Mouse (Mus musculus): ENCODE results near the gene Mymk. TPM values are rescaled to one million over a fixed set of nuclear protein-coding genes. Genes with fewer than 3 reads are reported as not detected.

Gene Mymk
- 2.5 and 3.4 TPM in 2 replicates for polyA plus RNA-seq (2015; fragmentation: Nextera tagmentation; extraction: Ambion mirVana)

GRCm38 (mm10) chr2:27071978-27072377 lies at the start of gene Mymk:
Mymk (minus strand) TSS chr2:27072179.
- Histone ChIP-seq H3K36me3 (no peaks in the 10 kb centered on the region), H3K27me3 (replicated peaks) (no peaks in the 10 kb centered on the region), H3K4me3 (replicated peaks) (no peak within 1 kb of the TSS), H3K4me1 (0 out of 2 replicates have a peak, but pooled peaks cover 11% of the 10 kb centered on the region), H3K27ac (replicated peaks) (no peak within 1 kb of the TSS), H3K9me3 (replicated peaks) (no peaks in the 10 kb centered on the region), H3K4me2 (no peak within 1 kb of the TSS), H3K9ac (replicated peaks) (no peak within 1 kb of the TSS)
- 76% methylated on average over 2 of the region's 2 CpGs for WGBS
- ATAC-seq (ENCODE audit: low FRiP score) = no peak

GRCm38 (mm10) chr2:27120241-27120641 lies 48.3 kb upstream of the Mymk start:
- no peak overlapping the region for H3K4me3 ChIP-seq (replicated peaks)
- H3K4me2 ChIP-seq = no peak overlapping the region
- H3K27me3 ChIP-seq (replicated peaks) = 0 out of 2 replicates have a peak, but pooled peaks cover 2% of the 10 kb centered on the region
- no peak for ATAC-seq (ENCODE audit: low FRiP score)
- no peaks in the 10 kb centered on the region for H3K9me3 ChIP-seq (replicated peaks)
- H3K27ac ChIP-seq (replicated peaks) = no peak overlapping the region
- peaks cover 41% of the 10 kb centered on the region for H3K4me1 ChIP-seq
- no peak overlapping the region for H3K9ac ChIP-seq (replicated peaks)
- H3K36me3 ChIP-seq = no peaks in the 10 kb centered on the region
- WGBS = 56% methylated on average over 8 of the region's 8 CpGs

- ATAC-seq (ENCODE audit: low FRiP score) = no peak
- H3K9me3 ChIP-seq (replicated peaks) = no peaks in the 10 kb centered on the region
- H3K9ac ChIP-seq (replicated peaks) = no peak overlapping the region
- no peak overlapping the region for H3K4me3 ChIP-seq (replicated peaks)
- no peaks in the 10 kb centered on the region for H3K36me3 ChIP-seq
- H3K4me2 ChIP-seq = no peak overlapping the region
- 83% methylated on average over 2 of the region's 2 CpGs for WGBS
- H3K4me1 ChIP-seq = peaks cover 41% of the 10 kb centered on the region
- H3K27ac ChIP-seq (replicated peaks) = no peak overlapping the region
- H3K27me3 ChIP-seq (replicated peaks) = 0 out of 2 replicates have a peak, but pooled peaks cover 2% of the 10 kb centered on the region
Measured at GRCm38 (mm10) chr2:27119766-27120165, 47.8 kb upstream of the Mymk start.

- Histone ChIP-seq H3K4me1 (peaks cover 41% of the 10 kb centered on the region), H3K27ac (replicated peaks) (no peak overlapping the region), H3K9me3 (replicated peaks) (no peaks in the 10 kb centered on the region), H3K36me3 (no peaks in the 10 kb centered on the region), H3K4me2 (no peak overlapping the region), H3K27me3 (replicated peaks) (no peaks in the 10 kb centered on the region), H3K4me3 (replicated peaks) (no peak overlapping the region), H3K9ac (replicated peaks) (no peak overlapping the region)
- 50% methylated on average over 4 of the region's 4 CpGs for whole genome bisulfite sequencing
- no peak for ATAC-seq (ENCODE audit: low FRiP score)
Measured at GRCm38 (mm10) chr2:27118452-27118851, 46.5 kb upstream of the Mymk start.

- no peaks in the 10 kb centered on the region for H3K9me3 ChIP-seq (replicated peaks)
- no peak for ATAC-seq (ENCODE audit: low FRiP score)
- no peak overlapping the region for H3K27ac ChIP-seq (replicated peaks)
- no peak overlapping the region for H3K9ac ChIP-seq (replicated peaks)
- H3K4me1 ChIP-seq = peaks cover 5% of the 10 kb centered on the region; the same call in 1 of the 2 replicates
- H3K4me2 ChIP-seq = no peak overlapping the region
- H3K36me3 ChIP-seq = no peaks in the 10 kb centered on the region
- H3K27me3 ChIP-seq (replicated peaks) = no peaks in the 10 kb centered on the region
- 92% methylated on average over 10 of the region's 10 CpGs for WGBS
- no peak overlapping the region for H3K4me3 ChIP-seq (replicated peaks)
Measured at GRCm38 (mm10) chr2:27114169-27114568, 42.2 kb upstream of the Mymk start.

- Histone ChIP-seq H3K9me3 (replicated peaks) (no peaks in the 10 kb centered on the region), H3K27me3 (replicated peaks) (no peaks in the 10 kb centered on the region), H3K4me1 (no peaks in the 10 kb centered on the region), H3K27ac (replicated peaks) (no peak overlapping the region), H3K4me2 (no peak overlapping the region), H3K36me3 (no peaks in the 10 kb centered on the region), H3K4me3 (replicated peaks) (no peak overlapping the region), H3K9ac (replicated peaks) (no peak overlapping the region)
- WGBS = 83% methylated on average over 20 of the region's 20 CpGs
- no peak for ATAC-seq (ENCODE audit: low FRiP score)
Measured at GRCm38 (mm10) chr2:27112585-27112984, 40.6 kb upstream of the Mymk start.

GRCm38 (mm10) chr2:27109052-27109451 lies 37.1 kb upstream of the Mymk start:
- Histone ChIP-seq H3K4me2 (no peak overlapping the region), H3K27me3 (replicated peaks) (no peaks in the 10 kb centered on the region), H3K9me3 (replicated peaks) (no peaks in the 10 kb centered on the region), H3K9ac (replicated peaks) (no peak overlapping the region), H3K27ac (replicated peaks) (no peak overlapping the region), H3K36me3 (no peaks in the 10 kb centered on the region), H3K4me1 (peaks cover 2% of the 10 kb centered on the region), H3K4me3 (replicated peaks) (no peak overlapping the region)
- WGBS = 72% methylated on average over 5 of the region's 5 CpGs
- ATAC-seq (ENCODE audit: low FRiP score) = no peak

GRCm38 (mm10) chr2:27108144-27108543 lies 36.2 kb upstream of the Mymk start:
- ATAC-seq (ENCODE audit: low FRiP score) = no peak
- Histone ChIP-seq H3K36me3 (no peaks in the 10 kb centered on the region), H3K9me3 (replicated peaks) (no peaks in the 10 kb centered on the region), H3K4me3 (replicated peaks) (no peak overlapping the region), H3K4me2 (no peak overlapping the region), H3K9ac (replicated peaks) (no peak overlapping the region), H3K27ac (replicated peaks) (no peak overlapping the region), H3K27me3 (replicated peaks) (no peaks in the 10 kb centered on the region), H3K4me1 (peaks cover 9% of the 10 kb centered on the region)
- WGBS = 73% methylated on average over 2 of the region's 2 CpGs

GRCm38 (mm10) chr2:27106816-27107215 lies 34.8 kb upstream of the Mymk start:
- Histone ChIP-seq H3K27me3 (replicated peaks) (no peaks in the 10 kb centered on the region), H3K36me3 (no peaks in the 10 kb centered on the region), H3K4me1 (peaks cover 9% of the 10 kb centered on the region), H3K9me3 (replicated peaks) (no peaks in the 10 kb centered on the region), H3K9ac (replicated peaks) (no peak overlapping the region), H3K4me3 (replicated peaks) (no peak overlapping the region), H3K4me2 (no peak overlapping the region), H3K27ac (replicated peaks) (no peak overlapping the region)
- no peak for ATAC-seq (ENCODE audit: low FRiP score)
- WGBS = 60% methylated on average over 3 of the region's 3 CpGs

- no peak overlapping the region for H3K27ac ChIP-seq (replicated peaks)
- H3K9me3 ChIP-seq (replicated peaks) = no peaks in the 10 kb centered on the region
- no peak overlapping the region for H3K4me2 ChIP-seq
- ATAC-seq (ENCODE audit: low FRiP score) = no peak
- H3K36me3 ChIP-seq = no peaks in the 10 kb centered on the region
- no peak overlapping the region for H3K9ac ChIP-seq (replicated peaks)
- no peaks in the 10 kb centered on the region for H3K27me3 ChIP-seq (replicated peaks)
- peaks cover 10% of the 10 kb centered on the region for H3K4me1 ChIP-seq
- no peak overlapping the region for H3K4me3 ChIP-seq (replicated peaks)
- 45% methylated on average over 7 of the region's 7 CpGs for WGBS
Measured at GRCm38 (mm10) chr2:27103554-27103953, 31.6 kb upstream of the Mymk start.

- Histone ChIP-seq H3K27me3 (replicated peaks) (no peaks in the 10 kb centered on the region), H3K27ac (replicated peaks) (peak overlapping the region; percentile 71), H3K9me3 (replicated peaks) (no peaks in the 10 kb centered on the region), H3K9ac (replicated peaks) (no peak overlapping the region), H3K4me3 (replicated peaks) (no peak overlapping the region), H3K4me1 (peaks cover 23% of the 10 kb centered on the region), H3K36me3 (no peaks in the 10 kb centered on the region), H3K4me2 (no peak overlapping the region)
- 9% methylated on average over 6 of the region's 6 CpGs for WGBS
- ATAC-seq (ENCODE audit: low FRiP score) = no peak
Measured at GRCm38 (mm10) chr2:27097776-27098175, 25.8 kb upstream of the Mymk start.

GRCm38 (mm10) chr2:27097241-27097656 lies 25.3 kb upstream of the Mymk start:
- H3K36me3 ChIP-seq = no peaks in the 10 kb centered on the region
- H3K27me3 ChIP-seq (replicated peaks) = no peaks in the 10 kb centered on the region
- H3K9ac ChIP-seq (replicated peaks) = no peak overlapping the region
- H3K4me2 ChIP-seq = no peak overlapping the region
- WGBS = 26% methylated on average over 6 of the region's 6 CpGs
- ATAC-seq (ENCODE audit: low FRiP score) = peak; percentile 71
- H3K4me1 ChIP-seq = peaks cover 23% of the 10 kb centered on the region
- H3K9me3 ChIP-seq (replicated peaks) = no peaks in the 10 kb centered on the region
- H3K27ac ChIP-seq (replicated peaks) = peak overlapping the region; percentile 71
- no peak overlapping the region for H3K4me3 ChIP-seq (replicated peaks)
